Mouse (Mus musculus) cerebellum, adult 2 months (tissue): Measurements from ENCODE around the gene Sgsm3. TPM values are rescaled to one million over a fixed set of nuclear protein-coding genes. Genes with fewer than 3 reads are reported as not detected.

ENCODE experiments used
- DNase-seq, 2 experiments: peaks; one replicate each; pipeline ENCODE4 v3.0.0; 2021
- H3K27ac ChIP-seq: fragments of 200-500 bp; 2 replicates; pipeline ENCODE4 v1.5.1; 2012; ENCODE audit warnings: low read length, control low read depth, inconsistent platforms; ENCODE audit not compliant: insufficient read depth
- H3K27me3 ChIP-seq: fragments of 200-500 bp; 2 replicates; pipeline ENCODE4 v1.6.1; 2012; ENCODE audit warnings: inconsistent platforms, mild to moderate bottlenecking, low read length, moderate library complexity; ENCODE audit not compliant: control insufficient read depth, insufficient read depth
- H3K4me1 ChIP-seq: fragments of 200-500 bp; 2 replicates; pipeline ENCODE4 v1.6.1; 2011; ENCODE audit warnings: low read length; ENCODE audit not compliant: control insufficient read depth, insufficient read depth
- H3K4me3 ChIP-seq: fragments of 200-500 bp; replicated peaks from 2 replicates; pipeline ENCODE3; 2011; ENCODE audit warnings: mild to moderate bottlenecking, low read depth, low read length, control low read depth; ENCODE audit not compliant: insufficient read depth
- CTCF ChIP-seq: fragments of 200-500 bp; IDR thresholded peaks from 2 replicates; pipeline ENCODE4 v1.5.1; 2011; ENCODE audit warnings: low read depth, mild to moderate bottlenecking, control low read depth, low read length, moderate library complexity, borderline replicate concordance; ENCODE audit not compliant: insufficient read depth
- POLR2A ChIP-seq: fragments of 200-500 bp; IDR thresholded peaks from 2 replicates; pipeline ENCODE4 v1.6.1; 2011; ENCODE audit warnings: low read length, control low read depth, borderline replicate concordance; ENCODE audit not compliant: insufficient read depth
- WGBS: fragments of 180-500 bp; shearing (Covaris S2); methylation state at CpG from one replicate; pipeline ENCODE4 v1.1.7; 2018; 5-methylcytosine and 5-hydroxymethylcytosine counted together
- polyA plus RNA-seq: library from polyadenylated mRNA; depleted of rRNA; stranded (reverse); fragments of >200 nt; gene quantifications from 2 replicates; pipeline ENCODE4 v1.2.3, GENCODE M21; 2012; rRNA removed

The Sgsm3 gene
- polyA plus RNA-seq, 1 experiment, result 75.2 TPM

- H3K27me3 ChIP-seq, result no peaks in the 10 kb centered on the region
- WGBS, result 93% methylated on average over 4 of the region's 4 CpGs
- no peak overlapping the region for H3K4me3 ChIP-seq
- no peak for DNase-seq
- no peak overlapping the region for H3K27ac ChIP-seq
- TF ChIP-seq POLR2A, result no peak
- H3K4me1 ChIP-seq, result no peaks in the 10 kb centered on the region
Observed at GRCm38 (mm10) chr15:81045336-81045735, 67.8 kb downstream of the Sgsm3 start.

GRCm38 (mm10) chr15:81046061-81046460 lies 68.5 kb downstream of the Sgsm3 start:
- Histone ChIP-seq H3K4me1 (no peaks in the 10 kb centered on the region), H3K4me3 (no peak overlapping the region), H3K27ac (no peak overlapping the region), H3K27me3 (no peaks in the 10 kb centered on the region)
- TF ChIP-seq POLR2A (no peak), CTCF (no peak)
- 95% methylated on average over 7 of the region's 7 CpGs for WGBS
- DNase-seq, result no peak

GRCm38 (mm10) chr15:81047497-81047896 lies 69.9 kb downstream of the Sgsm3 start:
- H3K4me1 ChIP-seq, result no peaks in the 10 kb centered on the region
- no peak for TF ChIP-seq CTCF
- no peaks in the 10 kb centered on the region for H3K27me3 ChIP-seq
- WGBS, result 83% methylated on average over 10 of the region's 10 CpGs
- H3K27ac ChIP-seq, result no peak overlapping the region
- no peak for DNase-seq
- no peak overlapping the region for H3K4me3 ChIP-seq

- Histone ChIP-seq H3K4me1 (no peaks in the 10 kb centered on the region), H3K27me3 (no peaks in the 10 kb centered on the region), H3K4me3 (no peak overlapping the region), H3K27ac (no peak overlapping the region)
- peak; percentile 61; the same call in 1 of the 2 replicates for TF ChIP-seq CTCF
- no peak for TF ChIP-seq POLR2A
- no peak for DNase-seq
- 61% methylated on average over 6 of the region's 6 CpGs for WGBS
Observed at GRCm38 (mm10) chr15:81049401-81050053, 72.0 kb downstream of the Sgsm3 start.

- Histone ChIP-seq H3K4me1 (no peaks in the 10 kb centered on the region), H3K27ac (no peak overlapping the region), H3K4me3 (no peak overlapping the region), H3K27me3 (no peaks in the 10 kb centered on the region)
- TF ChIP-seq POLR2A (no peak), CTCF (no peak)
- WGBS, result 71% methylated on average over 3 of the region's 3 CpGs
- no peak for DNase-seq
Observed at GRCm38 (mm10) chr15:81050488-81050887, 72.9 kb downstream of the Sgsm3 start.

- TF ChIP-seq POLR2A, result no peak
- TF ChIP-seq CTCF, result no peak
- no peak overlapping the region for H3K27ac ChIP-seq
- no peak for DNase-seq
- no peaks in the 10 kb centered on the region for H3K27me3 ChIP-seq
- no peak overlapping the region for H3K4me3 ChIP-seq
- H3K4me1 ChIP-seq, result no peaks in the 10 kb centered on the region
- WGBS, result 91% methylated on average over 5 of the region's 5 CpGs
Observed at GRCm38 (mm10) chr15:81052491-81052890, 74.9 kb downstream of the Sgsm3 start.

GRCm38 (mm10) chr15:81055488-81055887 lies 77.9 kb downstream of the Sgsm3 start:
- no peaks in the 10 kb centered on the region for H3K4me1 ChIP-seq
- H3K27ac ChIP-seq, result no peak overlapping the region
- no peaks in the 10 kb centered on the region for H3K27me3 ChIP-seq
- H3K4me3 ChIP-seq, result no peak overlapping the region
- DNase-seq, result no peak
- no peak for TF ChIP-seq CTCF
- TF ChIP-seq POLR2A, result no peak
- 98% methylated on average over 2 of the region's 2 CpGs for WGBS

- no peak overlapping the region for H3K4me3 ChIP-seq
- no peak overlapping the region for H3K27ac ChIP-seq
- 96% methylated on average over 5 of the region's 5 CpGs for WGBS
- DNase-seq, result no peak
- TF ChIP-seq POLR2A (no peak), CTCF (no peak)
- no peaks in the 10 kb centered on the region for H3K27me3 ChIP-seq
- H3K4me1 ChIP-seq, result peaks cover 9% of the 10 kb centered on the region
Observed at GRCm38 (mm10) chr15:81057736-81058135, 80.2 kb downstream of the Sgsm3 start.

GRCm38 (mm10) chr15:81060975-81061374 lies 83.4 kb downstream of the Sgsm3 start:
- no peak overlapping the region for H3K4me3 ChIP-seq
- WGBS, result 95% methylated on average over 2 of the region's 2 CpGs

More at GRCm38 (mm10) chr15:81060975-81061374, 83.4 kb downstream of the Sgsm3 start:
- TF ChIP-seq POLR2A (no peak), CTCF (no peak)
- no peak for DNase-seq
- no peak overlapping the region for H3K27ac ChIP-seq
- peaks cover 13% of the 10 kb centered on the region for H3K4me1 ChIP-seq
- no peaks in the 10 kb centered on the region for H3K27me3 ChIP-seq

Other genes with a start within 250 kb of the Sgsm3 start
- gene Adsl, start 29.3 kb upstream of the Sgsm3 start, polyA plus RNA-seq, result 69.7 and 81.2 TPM in 2 replicates
- 20.0 and 20.8 TPM in 2 replicates for gene Mrtfa, start 213.0 kb downstream of the Sgsm3 start, polyA plus RNA-seq